ENCODE assay signal across 21 mouse cellular contexts in the genomic region with DNA sequence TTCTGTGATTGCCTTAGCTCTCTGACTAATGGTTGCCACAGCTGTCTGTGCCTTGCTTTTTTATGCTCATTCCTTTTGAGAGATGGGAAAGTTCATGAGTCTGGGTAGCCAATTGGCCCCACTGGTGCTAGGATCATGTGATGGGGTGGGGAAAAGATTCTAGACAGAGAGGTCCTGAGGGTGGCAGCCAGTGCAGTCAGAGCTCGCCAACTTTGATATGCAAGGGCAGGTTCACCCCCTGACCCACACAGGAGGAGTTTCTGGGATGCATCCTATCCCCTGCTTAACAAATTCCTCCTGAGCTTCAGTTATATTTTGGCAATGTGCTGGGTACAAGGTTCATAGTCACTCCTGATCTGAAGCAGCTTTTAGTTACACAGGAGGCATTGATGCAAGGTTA.
DNase-seq lines count a peak whose midpoint lies in the region; ATAC-seq and TF ChIP-seq lines count a peak whose summit lies in the region.
"Had no signal": no experiment of that assay in that cellular context is flagged by ENCODE, and none has a peak within 500 bp of the region (broad histone marks: within the 10 kb centered on the region; RNA-seq: fewer than 3 reads in every experiment).

No protein-coding gene starts in this region.

- intact Hi-C loops in gastrocnemius, adult 2 months (cut with DNase I) = loop anchor here (5.0 kb wide), 1 partner anchor 43 kb away; no protein-coding TSS in a partner anchor
- intact Hi-C loops in gastrocnemius, postnatal 36 days (cut with DNase I) = no loop called here

- H3K36me3 ChIP-seq in kidney, embryonic 14.5 days (ENCODE audit: control insufficient read depth, insufficient read depth, low read length) = no peaks in the 10 kb centered on the region
- peaks cover 4% of the 10 kb centered on the region for H3K36me3 ChIP-seq in kidney, embryonic 15.5 days
- no peaks in the 10 kb centered on the region for H3K36me3 ChIP-seq in kidney, embryonic 16.5 days (ENCODE audit: insufficient read depth, low read length)
- H3K36me3 ChIP-seq in C2C12 (ENCODE audit: control insufficient read depth, insufficient read depth) = no peaks in the 10 kb centered on the region
- H3K36me3 ChIP-seq: embryonic facial prominence, embryonic 13.5 days; forebrain, embryonic 12.5 days; heart, embryonic 15.5 days had no signal

- H3K4me1 ChIP-seq in kidney, embryonic 14.5 days (ENCODE audit: control insufficient read depth, insufficient read depth, low read length) = peaks cover 20% of the 10 kb centered on the region
- peaks cover 49% of the 10 kb centered on the region for H3K4me1 ChIP-seq in kidney, embryonic 15.5 days
- peaks cover 39% of the 10 kb centered on the region for H3K4me1 ChIP-seq in kidney, embryonic 16.5 days (ENCODE audit: insufficient read depth, low read length)

- no peak for ATAC-seq in kidney, embryonic 14.5 days (ENCODE audit: low FRiP score, low TSS enrichment)
- no peak for ATAC-seq in kidney, embryonic 15.5 days (replicated peaks; ENCODE audit: low FRiP score)
- ATAC-seq in kidney, embryonic 16.5 days (ENCODE audit: low FRiP score, low TSS enrichment) = no peak
- ATAC-seq: activated CD4-positive, CD25-positive, alpha-beta regulatory T cell, adult 4 months; forebrain, embryonic 16.5 days; Patski had no signal

- DNase-seq in gastrocnemius, adult 2 months = no peak
- no peak for DNase-seq in gastrocnemius, postnatal 36 days
- peak; percentile 50 for DNase-seq in kidney, adult 11 months
- no peak for DNase-seq in thymus, postnatal 10 days (ENCODE audit: low spot score in 2 of 2)
- DNase-seq: B cell, adult 2 months; cerebellum, adult 18-20 months; cerebellum, adult 9-11 months; cerebellum, postnatal 36 days; heart, adult 2 months; heart, postnatal 14 days had no signal

- peak overlapping the region; percentile 63 for H3K27ac ChIP-seq in gastrocnemius, adult 2 months
- H3K27ac ChIP-seq in kidney, embryonic 14.5 days (ENCODE audit: low read depth, low read length) = no peak overlapping the region
- H3K27ac ChIP-seq in kidney, embryonic 15.5 days = 0 out of 2 replicates have a peak overlapping the region, but pooled peaks have one; percentile 1
- H3K27ac ChIP-seq in kidney, embryonic 16.5 days (ENCODE audit: low read length) = no peak overlapping the region
- H3K27ac ChIP-seq: embryonic facial prominence, embryonic 13.5 days; forebrain, embryonic 12.5 days; heart, adult 2 months; heart, embryonic 15.5 days had no signal

- no peak overlapping the region for H3K4me3 ChIP-seq in gastrocnemius, adult 2 months
- no peak overlapping the region for H3K4me3 ChIP-seq in kidney, embryonic 14.5 days (ENCODE audit: low read length)
- no peak overlapping the region for H3K4me3 ChIP-seq in kidney, embryonic 15.5 days (replicated peaks)
- H3K4me3 ChIP-seq in kidney, embryonic 16.5 days (ENCODE audit: low read length) = no peak overlapping the region
- no peak overlapping the region for H3K4me3 ChIP-seq in C2C12 (ENCODE audit: insufficient read depth, poor library complexity, severe bottlenecking)
- H3K4me3 ChIP-seq: embryonic facial prominence, embryonic 13.5 days; forebrain, embryonic 12.5 days; heart, adult 2 months; heart, embryonic 15.5 days had no signal

- H3ac ChIP-seq in C2C12 (ENCODE audit: control insufficient read depth, insufficient read length, low read depth) = no peak overlapping the region

- H3K9ac ChIP-seq in kidney, embryonic 14.5 days (ENCODE audit: low read depth, low read length) = no peak overlapping the region
- no peak overlapping the region for H3K9ac ChIP-seq in kidney, embryonic 15.5 days
- no peak overlapping the region for H3K9ac ChIP-seq in kidney, embryonic 16.5 days (replicated peaks; ENCODE audit: low read length)
- H3K9ac ChIP-seq: embryonic facial prominence, embryonic 13.5 days; forebrain, embryonic 12.5 days; heart, embryonic 15.5 days had no signal

- H3K27me3 ChIP-seq in kidney, embryonic 14.5 days (ENCODE audit: control insufficient read depth, insufficient read depth, low read length) = peaks cover 16% of the 10 kb centered on the region; the same call in 1 of the 2 replicates
- H3K27me3 ChIP-seq in kidney, embryonic 15.5 days = peaks cover 48% of the 10 kb centered on the region
- H3K27me3 ChIP-seq in kidney, embryonic 16.5 days (ENCODE audit: insufficient read depth, low read length) = peaks cover 7% of the 10 kb centered on the region; the same call in 1 of the 2 replicates
- H3K27me3 ChIP-seq in C2C12 (ENCODE audit: control insufficient read depth, insufficient read depth, insufficient read length) = no peaks in the 10 kb centered on the region
- H3K27me3 ChIP-seq: Patski had no signal

- 48% methylated on average over 1 of the region's 1 CpGs for WGBS in kidney, embryonic 14.5 days
- WGBS in kidney, embryonic 15.5 days = 54% methylated on average over 1 of the region's 1 CpGs
- WGBS in kidney, embryonic 16.5 days = 50% methylated on average over 1 of the region's 1 CpGs

- no peak for TF ChIP-seq CTCF in gastrocnemius, adult 2 months (IDR thresholded peaks at IDR 0.05)
- TF ChIP-seq CTCF in C2C12 (IDR thresholded peaks at IDR 0.05; ENCODE audit: control insufficient read depth, insufficient read depth, insufficient read length) = no peak

- H3K4me2 ChIP-seq in kidney, embryonic 14.5 days (replicated peaks; ENCODE audit: low read depth, low read length) = no peak overlapping the region
- H3K4me2 ChIP-seq in kidney, embryonic 15.5 days = no peak overlapping the region
- H3K4me2 ChIP-seq in kidney, embryonic 16.5 days (replicated peaks; ENCODE audit: low read depth, low read length) = no peak overlapping the region
- H3K4me2 ChIP-seq: embryonic facial prominence, embryonic 13.5 days; forebrain, embryonic 12.5 days; heart, embryonic 11.5 days; heart, embryonic 15.5 days had no signal

- no peaks in the 10 kb centered on the region for H3K79me3 ChIP-seq in C2C12 (ENCODE audit: low read depth)

- H3K79me2 ChIP-seq in C2C12 (ENCODE audit: control insufficient read depth, insufficient read depth) = no peaks in the 10 kb centered on the region

- no peaks in the 10 kb centered on the region for H3K9me3 ChIP-seq in kidney, embryonic 14.5 days (ENCODE audit: control insufficient read depth, low read length)
- H3K9me3 ChIP-seq in kidney, embryonic 15.5 days (replicated peaks) = no peaks in the 10 kb centered on the region
- no peaks in the 10 kb centered on the region for H3K9me3 ChIP-seq in kidney, embryonic 16.5 days (ENCODE audit: low read length)
- H3K9me3 ChIP-seq: embryonic facial prominence, embryonic 13.5 days; forebrain, embryonic 12.5 days; heart, embryonic 15.5 days had no signal

TF ChIP-seq in C2C12, 6 proteins besides CTCF, POLR2A, EP300 and RAD21:
- no peak for TF ChIP-seq CEBPB (IDR thresholded peaks at IDR 0.05; ENCODE audit: low read depth)
- peak; percentile 52 for TF ChIP-seq USF1 (IDR thresholded peaks at IDR 0.05; ENCODE audit: low read depth)

Comparison
In these comparisons a context has a peak if more than half of its experiments do, and no peak if none do; other contexts are left out.
1. H3K27ac ChIP-seq: peak in gastrocnemius, adult 2 months (single experiment) and kidney, embryonic 15.5 days (single experiment); none in kidney, embryonic 14.5 days (single experiment) and kidney, embryonic 16.5 days (single experiment).